Mouse (Mus musculus) adrenal gland, adult 18-20 months (tissue): ENCODE measurements around the gene Ptgr1. TPM values are rescaled to one million over a fixed set of nuclear protein-coding genes. Genes with fewer than 3 reads are reported as not detected.

ENCODE experiments used
- DNase-seq, 2 experiments: peaks; one replicate each; pipeline ENCODE4 v3.0.0; 2021 to 2022; ENCODE audit warnings: low spot score in 2 of 2
- total RNA-seq, 2 experiments: library from RNA; stranded (reverse); gene quantifications; 1 replicate in 1 of 2; 2 replicates in 1 of 2; pipeline ENCODE4 v1.2.3; 2021

Ptgr1 gene
- total RNA-seq, 2 experiments from 2014 or later: 14.9 to 24.8 TPM

- DNase-seq: no peak
These were observed 5.3 kb upstream of the Ptgr1 start for GRCm38 (mm10) chr4:58992195-58992594.

- DNase-seq: no peak
These were observed 3.9 kb upstream of the Ptgr1 start for GRCm38 (mm10) chr4:58990609-58991434.

GRCm38 (mm10) chr4:58989303-58989898 is 2.5 kb upstream of the Ptgr1 start:
- DNase-seq: no peak

- DNase-seq: peak; percentile 85 to 86
These were observed 1.7 kb downstream of the Ptgr1 start for GRCm38 (mm10) chr4:58985157-58985648.

GRCm38 (mm10) chr4:58982806-58983205 is 4.1 kb downstream of the Ptgr1 start:
- no peak for DNase-seq

GRCm38 (mm10) chr4:58981421-58981820 is 5.5 kb downstream of the Ptgr1 start:
- no peak for DNase-seq

GRCm38 (mm10) chr4:58975711-58976110 is 11.2 kb downstream of the Ptgr1 start:
- no peak for DNase-seq

- DNase-seq: no peak
These were observed 16.2 kb downstream of the Ptgr1 start for GRCm38 (mm10) chr4:58970678-58971077.

GRCm38 (mm10) chr4:58965136-58965535 is 21.8 kb downstream of the Ptgr1 start:
- no peak for DNase-seq

GRCm38 (mm10) chr4:58963271-58963670 is 23.6 kb downstream of the Ptgr1 start:
- no peak for DNase-seq

GRCm38 (mm10) chr4:58961719-58962118 is 25.2 kb downstream of the Ptgr1 start:
- no peak for DNase-seq

GRCm38 (mm10) chr4:58952630-58953029 is 34.3 kb downstream of the Ptgr1 start:
- DNase-seq: no peak

- DNase-seq: no peak
These were observed 38.5 kb downstream of the Ptgr1 start for GRCm38 (mm10) chr4:58948391-58948790.

GRCm38 (mm10) chr4:58944695-58945094 is 42.2 kb downstream of the Ptgr1 start:
- DNase-seq: no peak

- DNase-seq: no peak
These were observed 42.7 kb downstream of the Ptgr1 start for GRCm38 (mm10) chr4:58944206-58944553.

GRCm38 (mm10) chr4:58943420-58944205 is 43.3 kb downstream of the Ptgr1 start, which contains the start of gene Zkscan16:
TSS of gene Zkscan16 (plus strand) at chr4:58943628.
- peak; percentile 70 to 72 for DNase-seq

GRCm38 (mm10) chr4:58942942-58943341 is 44.0 kb downstream of the Ptgr1 start:
- no peak for DNase-seq

- no peak for DNase-seq
These were observed 45.3 kb downstream of the Ptgr1 start for GRCm38 (mm10) chr4:58941638-58942037.

GRCm38 (mm10) chr4:58935846-58936245 is 51.1 kb downstream of the Ptgr1 start:
- DNase-seq: no peak

GRCm38 (mm10) chr4:58934746-58935476 is 52.0 kb downstream of the Ptgr1 start:
- no peak for DNase-seq

- DNase-seq: no peak
These were observed 52.6 kb downstream of the Ptgr1 start for GRCm38 (mm10) chr4:58934308-58934707.
